Mouse (Mus musculus): ENCODE measurements around the gene Epb41l2.

Gene Epb41l2

GRCm38 (mm10) chr10:25438299-25438680, 78.7 kb downstream of the Epb41l2 start:
- DNase-seq = no peak

GRCm38 (mm10) chr10:25439163-25439562, 79.6 kb downstream of the Epb41l2 start:
- no peak for DNase-seq

GRCm38 (mm10) chr10:25439856-25440255, 80.3 kb downstream of the Epb41l2 start:
- no peak for DNase-seq

GRCm38 (mm10) chr10:25441405-25441804, 81.8 kb downstream of the Epb41l2 start:
- DNase-seq = no peak

- no peak for DNase-seq
Observed at GRCm38 (mm10) chr10:25443626-25444025, 84.0 kb downstream of the Epb41l2 start.

- no peak for DNase-seq
Observed at GRCm38 (mm10) chr10:25444198-25444783, 84.7 kb downstream of the Epb41l2 start.

- no peak for DNase-seq
Observed at GRCm38 (mm10) chr10:25446953-25447525, 87.4 kb downstream of the Epb41l2 start.

GRCm38 (mm10) chr10:25448676-25449075, 89.1 kb downstream of the Epb41l2 start:
- no peak for DNase-seq

GRCm38 (mm10) chr10:25449312-25450020, 89.9 kb downstream of the Epb41l2 start:
- DNase-seq = peak; percentile 40

GRCm38 (mm10) chr10:25453150-25453549, 93.6 kb downstream of the Epb41l2 start:
- DNase-seq = no peak

GRCm38 (mm10) chr10:25453772-25454171, 94.2 kb downstream of the Epb41l2 start:
- no peak for DNase-seq

- DNase-seq = no peak
Observed at GRCm38 (mm10) chr10:25457118-25457517, 97.5 kb downstream of the Epb41l2 start.

- DNase-seq = no peak
Observed at GRCm38 (mm10) chr10:25457996-25458395, 98.4 kb downstream of the Epb41l2 start.

GRCm38 (mm10) chr10:25461832-25462231, 102.2 kb downstream of the Epb41l2 start:
- no peak for DNase-seq

GRCm38 (mm10) chr10:25462669-25463068, 103.1 kb downstream of the Epb41l2 start:
- no peak for DNase-seq

- no peak for DNase-seq
Observed at GRCm38 (mm10) chr10:25466493-25466892, 106.9 kb downstream of the Epb41l2 start.

- DNase-seq = no peak
Observed at GRCm38 (mm10) chr10:25471944-25472343, 112.3 kb downstream of the Epb41l2 start.

GRCm38 (mm10) chr10:25479716-25480115, 120.1 kb downstream of the Epb41l2 start:
- DNase-seq = no peak

- no peak for DNase-seq
Observed at GRCm38 (mm10) chr10:25482791-25483190, 123.2 kb downstream of the Epb41l2 start.

- DNase-seq = peak; percentile 70
Observed at GRCm38 (mm10) chr10:25488456-25488855, 128.9 kb downstream of the Epb41l2 start.

GRCm38 (mm10) chr10:25499323-25500071, 139.9 kb downstream of the Epb41l2 start:
- DNase-seq = peak; percentile 5

- DNase-seq = no peak
Observed at GRCm38 (mm10) chr10:25503250-25503649, 143.7 kb downstream of the Epb41l2 start.

GRCm38 (mm10) chr10:25513821-25514220, 154.2 kb downstream of the Epb41l2 start:
- no peak for DNase-seq

GRCm38 (mm10) chr10:25519954-25520353, 160.4 kb downstream of the Epb41l2 start:
- DNase-seq = peak; percentile 54
